Mouse (Mus musculus) cerebellum, adult 11-12 months (tissue): ENCODE measurements around the gene Mrpl23.
A peak's percentile ranks its signal among the peaks of the same experiment; 100 is the strongest.

ENCODE experiments used
- DNase-seq: peaks from one replicate; pipeline ENCODE4 v3.0.0; 2022

Mrpl23 gene

DNA sequence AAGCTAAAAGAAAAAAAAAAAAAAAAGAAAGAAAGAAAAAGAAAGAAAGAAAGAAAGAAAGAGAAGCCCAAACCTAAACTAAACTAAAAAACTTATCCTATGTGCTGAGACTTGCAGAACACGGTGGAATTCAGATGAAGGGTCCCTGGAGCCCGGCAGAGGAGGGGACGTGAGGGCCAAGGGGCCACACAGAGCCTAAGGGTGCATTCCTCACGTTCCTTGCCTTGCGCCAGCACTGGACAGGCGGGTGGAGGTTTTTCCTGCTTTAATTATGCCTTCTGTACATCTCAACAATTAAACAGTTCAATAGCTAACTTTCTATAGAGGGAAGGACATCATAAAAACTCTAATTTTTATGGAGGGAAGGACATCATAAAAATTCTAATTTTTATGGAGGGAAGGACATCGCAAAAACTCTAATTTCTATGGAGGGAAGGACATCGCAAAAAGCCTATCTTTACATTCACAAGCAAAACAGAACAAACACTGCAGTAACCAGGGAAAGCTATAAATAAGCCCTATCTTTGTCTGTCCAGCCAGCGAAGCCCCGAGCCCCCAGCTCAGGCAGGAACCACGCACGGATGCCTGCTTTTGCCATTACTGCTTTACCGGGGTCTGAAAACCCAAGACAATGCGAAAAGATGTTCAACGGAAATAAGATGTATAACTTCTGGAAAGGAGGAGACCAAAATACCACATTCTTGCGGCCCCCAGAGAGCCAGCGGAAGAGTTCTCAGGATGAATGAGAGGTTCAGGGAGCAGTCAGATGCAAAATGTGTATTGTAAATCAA lies 9.1 kb upstream of the Mrpl23 start:
- no peak for DNase-seq

DNA sequence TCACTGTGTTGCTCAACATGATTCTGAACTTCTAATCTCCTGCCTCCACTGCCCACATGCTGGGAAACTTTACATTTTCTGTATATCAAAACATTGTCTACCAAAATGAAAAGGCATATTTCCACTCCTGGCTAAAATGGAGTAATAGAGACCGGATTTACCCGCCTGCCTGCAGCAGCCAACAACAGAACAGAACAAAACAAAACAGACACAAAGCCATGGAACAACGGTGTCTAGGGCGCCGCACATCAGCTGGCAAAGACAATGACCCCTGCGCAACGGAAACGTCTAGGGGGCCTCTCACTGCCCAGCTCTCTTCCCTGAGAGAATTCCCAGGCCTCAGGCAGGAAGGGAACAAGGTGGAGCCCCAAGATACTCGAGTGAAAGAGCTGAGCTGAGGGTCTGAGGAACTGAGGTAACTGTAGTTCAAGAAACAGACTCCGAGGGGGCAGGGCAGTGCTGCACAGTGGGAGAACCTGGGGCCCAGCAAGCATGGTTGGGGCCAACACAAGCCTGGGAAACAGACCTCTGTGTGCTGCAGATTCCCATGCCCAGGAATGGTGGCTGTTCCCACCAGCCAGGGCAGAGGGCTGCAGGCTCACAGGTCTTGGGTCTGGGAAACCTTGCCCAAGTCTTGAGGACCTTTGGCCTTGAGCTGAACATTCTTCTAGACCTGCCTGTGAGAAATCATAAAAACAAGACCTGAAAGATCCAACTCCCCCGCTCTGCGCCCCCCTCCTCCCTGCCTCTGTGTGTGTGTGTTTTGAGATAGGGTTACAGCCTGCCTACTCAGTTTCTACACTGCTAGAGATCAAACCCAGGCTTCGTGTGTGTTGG lies 6.9 kb upstream of the Mrpl23 start:
- DNase-seq: no peak

DNA sequence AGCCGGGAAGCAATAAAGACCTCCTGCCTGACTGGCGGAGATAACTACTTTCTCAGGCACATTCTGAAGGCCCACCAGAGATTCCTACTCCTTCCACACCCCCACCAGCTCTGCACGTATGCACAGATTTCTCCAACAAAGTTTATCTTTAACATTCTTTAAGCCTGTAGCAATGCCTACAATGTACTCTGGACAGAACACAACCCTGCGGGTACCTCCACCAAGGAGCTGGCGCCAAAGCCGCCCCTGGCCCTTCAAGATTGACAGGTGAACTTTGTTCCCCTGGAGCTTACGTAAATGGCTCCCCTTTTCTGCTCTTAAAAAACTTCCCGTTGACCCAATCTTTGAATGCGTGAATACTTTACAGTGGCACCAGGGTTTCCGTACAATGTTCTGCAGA lies 3.1 kb upstream of the Mrpl23 start:
- DNase-seq: no peak

- peak; percentile 38 for DNase-seq
Measured at GRCm38 (mm10) chr7:142531973-142532521, 439 bp upstream of the Mrpl23 start.

DNA sequence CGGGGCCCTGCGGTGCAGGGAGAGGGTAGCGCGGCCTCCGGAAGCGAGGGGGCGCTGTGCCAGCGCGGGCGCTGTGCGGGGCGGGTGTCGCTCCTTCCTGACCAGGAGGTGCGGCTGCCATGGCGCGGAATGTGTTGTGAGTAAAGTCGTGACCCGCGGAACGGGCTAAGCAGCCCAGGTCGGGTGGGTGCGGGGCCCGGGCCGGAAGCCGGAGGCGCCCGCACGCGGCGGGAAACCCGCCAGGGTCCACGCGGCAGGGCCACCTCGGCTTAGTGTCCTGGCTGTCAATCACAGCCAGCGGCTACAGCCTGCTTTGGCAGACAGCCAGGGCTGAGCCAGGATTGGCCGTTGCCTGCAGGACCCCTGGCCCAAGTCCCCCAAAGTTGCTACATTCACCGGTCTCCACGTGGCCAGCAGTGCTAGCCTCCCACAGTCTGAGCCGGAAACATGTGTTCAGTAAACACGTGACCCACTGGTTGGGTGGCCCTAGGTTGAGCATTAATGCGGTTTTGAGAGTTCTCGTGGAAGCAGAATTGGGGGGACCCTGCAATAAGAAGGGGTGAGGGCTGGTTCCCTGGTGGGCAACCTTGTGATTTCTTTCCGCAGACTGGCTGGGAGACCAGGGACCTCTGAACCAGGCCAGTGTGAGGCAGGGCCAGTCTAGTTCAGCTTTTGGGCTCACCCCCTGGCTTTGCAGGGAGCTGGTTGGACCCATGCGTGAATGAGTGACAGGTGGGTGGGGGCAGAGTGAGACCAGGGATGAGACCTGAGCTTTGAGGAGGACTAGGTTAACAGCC lies 771 bp downstream of the Mrpl23 start:
- peak; percentile 88 for DNase-seq

GRCm38 (mm10) chr7:142535116-142535515 lies 2.6 kb downstream of the Mrpl23 start:
- peak; percentile 20 for DNase-seq

DNA sequence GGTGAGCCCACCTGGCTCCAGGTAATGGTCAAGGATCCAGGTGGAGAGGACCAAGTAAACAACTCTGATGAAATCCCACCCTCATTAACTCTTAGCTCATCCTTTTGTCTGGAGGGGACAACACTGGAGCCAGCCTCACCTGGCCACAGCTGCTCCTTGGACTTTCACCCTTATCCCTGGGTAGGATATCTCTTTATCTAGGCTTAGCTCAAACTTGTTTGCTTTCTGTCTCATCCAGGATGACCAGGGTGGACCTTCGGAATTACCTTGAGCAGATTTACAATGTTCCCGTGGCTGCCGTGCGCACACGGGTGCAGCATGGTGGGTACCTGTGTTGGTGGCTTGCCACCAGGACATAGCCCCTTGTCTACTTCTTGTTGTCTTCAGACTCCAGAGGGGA lies 3.3 kb downstream of the Mrpl23 start:
- no peak for DNase-seq

GRCm38 (mm10) chr7:142537181-142537580 lies 4.7 kb downstream of the Mrpl23 start:
- no peak for DNase-seq

DNA sequence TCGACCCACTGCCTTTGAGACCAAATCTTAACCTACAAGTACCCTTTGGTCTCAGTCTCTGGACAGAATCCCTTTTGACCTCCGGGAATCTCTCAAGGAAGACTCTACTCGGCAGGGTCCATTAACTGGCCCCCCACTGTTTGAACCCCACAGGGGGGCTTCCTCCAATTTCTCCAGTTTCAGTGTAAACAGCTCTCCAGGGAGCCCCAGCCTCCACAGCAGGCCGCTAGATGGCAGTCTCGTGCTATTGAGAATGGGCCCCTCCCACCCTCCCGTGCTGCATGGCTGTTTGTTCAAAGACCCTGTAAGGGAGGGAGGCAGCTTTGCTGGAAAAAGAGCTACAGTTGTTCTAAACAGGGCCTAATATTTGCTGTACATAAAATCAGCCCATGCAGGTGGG lies 5.4 kb downstream of the Mrpl23 start:
- peak; percentile 51 for DNase-seq

GRCm38 (mm10) chr7:142538291-142538690 lies 5.8 kb downstream of the Mrpl23 start:
- DNase-seq: no peak

- DNase-seq: no peak
Measured at GRCm38 (mm10) chr7:142538766-142539165, 6.3 kb downstream of the Mrpl23 start.

GRCm38 (mm10) chr7:142539828-142540227 lies 7.3 kb downstream of the Mrpl23 start:
- no peak for DNase-seq

DNA sequence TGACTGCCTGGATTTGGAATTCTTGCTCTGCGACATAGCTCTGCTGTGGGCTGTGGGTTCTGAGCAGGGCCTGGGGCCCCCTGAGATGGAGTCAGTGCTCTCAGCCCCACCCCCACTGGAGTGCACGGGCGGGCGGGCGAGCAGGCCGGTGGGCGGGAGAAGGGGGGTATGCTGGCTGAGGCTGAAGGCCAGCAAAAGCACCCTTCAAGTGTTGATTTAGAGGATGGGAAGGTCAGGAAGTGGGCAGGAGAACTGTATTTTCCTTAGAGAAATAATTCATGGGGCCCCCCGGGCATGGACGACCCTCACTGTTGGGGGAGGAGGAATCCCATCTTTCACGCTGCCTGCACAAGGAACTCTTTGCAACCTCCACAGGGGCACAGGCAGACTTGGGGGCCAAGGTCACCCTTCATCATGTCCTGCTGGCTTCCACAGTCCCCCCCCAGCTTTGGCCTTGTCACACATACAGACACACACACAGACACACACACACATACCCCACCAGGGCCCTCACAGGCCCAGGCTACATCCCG lies 10.4 kb downstream of the Mrpl23 start:
- DNase-seq: no peak

GRCm38 (mm10) chr7:142545967-142546366 lies 13.5 kb downstream of the Mrpl23 start:
- no peak for DNase-seq

DNA sequence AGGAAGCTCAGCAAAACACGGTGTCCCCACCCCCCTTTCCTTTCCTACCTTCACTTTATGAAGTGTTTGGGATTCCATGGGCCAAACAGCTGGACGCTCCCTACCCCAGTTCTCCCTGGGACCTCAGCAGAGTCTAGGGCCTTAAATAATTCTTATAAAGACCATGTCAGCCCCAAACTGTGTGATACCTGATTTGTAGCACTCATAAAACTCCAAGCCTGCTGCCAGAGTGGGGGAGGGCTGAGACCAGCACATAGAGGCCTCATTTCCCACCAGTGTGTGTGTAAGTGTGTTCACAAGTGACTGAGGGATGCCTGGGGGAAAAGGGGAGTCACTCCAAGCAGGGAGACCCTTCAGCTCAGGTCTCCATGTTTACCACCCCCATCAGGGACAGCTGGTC lies 15.4 kb downstream of the Mrpl23 start:
- peak; percentile 15 for DNase-seq

- DNase-seq: no peak
Measured at GRCm38 (mm10) chr7:142548706-142549105, 16.2 kb downstream of the Mrpl23 start.

DNA sequence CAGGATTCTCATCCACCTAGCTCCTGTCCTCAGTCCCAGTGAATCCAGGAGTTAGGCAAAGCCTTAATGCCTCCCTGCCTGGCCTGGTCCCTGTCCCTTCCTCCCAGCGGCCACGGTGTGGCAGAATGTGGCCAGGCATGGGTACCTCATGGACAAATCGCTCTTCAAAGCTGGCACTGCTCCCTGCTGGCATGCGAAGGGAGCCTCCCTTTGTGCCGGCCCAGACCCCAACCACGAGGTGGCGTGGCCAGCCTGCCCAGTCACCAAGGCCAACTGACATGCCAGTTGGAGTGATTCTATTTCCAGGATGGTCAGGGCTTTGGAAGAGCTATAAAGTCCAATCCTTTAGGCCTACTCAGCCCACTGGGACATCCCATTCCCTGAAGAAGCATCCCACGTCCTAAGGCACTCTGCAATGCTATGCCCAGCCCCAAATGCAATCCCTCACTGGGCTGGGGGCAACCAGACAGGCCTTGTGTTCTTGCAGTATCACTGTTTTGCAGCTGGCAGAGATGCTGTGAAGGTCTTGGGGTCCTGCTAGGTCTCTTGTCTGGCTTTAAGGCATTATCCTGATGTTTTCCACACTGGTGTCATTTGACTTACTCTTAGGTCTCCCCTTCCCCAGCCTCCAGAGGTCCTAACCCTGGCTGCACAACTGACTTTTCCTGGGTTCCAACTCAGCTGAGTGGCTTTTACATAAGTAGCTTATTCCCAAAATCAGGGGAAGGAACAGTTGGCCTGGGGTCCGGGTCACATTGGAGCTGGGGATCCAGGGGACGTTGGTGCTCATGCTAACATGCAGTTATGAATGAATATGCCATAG lies 17.7 kb downstream of the Mrpl23 start:
- peak; percentile 91 for DNase-seq

- no peak for DNase-seq
Measured at GRCm38 (mm10) chr7:142550935-142551373, 18.5 kb downstream of the Mrpl23 start.

DNA sequence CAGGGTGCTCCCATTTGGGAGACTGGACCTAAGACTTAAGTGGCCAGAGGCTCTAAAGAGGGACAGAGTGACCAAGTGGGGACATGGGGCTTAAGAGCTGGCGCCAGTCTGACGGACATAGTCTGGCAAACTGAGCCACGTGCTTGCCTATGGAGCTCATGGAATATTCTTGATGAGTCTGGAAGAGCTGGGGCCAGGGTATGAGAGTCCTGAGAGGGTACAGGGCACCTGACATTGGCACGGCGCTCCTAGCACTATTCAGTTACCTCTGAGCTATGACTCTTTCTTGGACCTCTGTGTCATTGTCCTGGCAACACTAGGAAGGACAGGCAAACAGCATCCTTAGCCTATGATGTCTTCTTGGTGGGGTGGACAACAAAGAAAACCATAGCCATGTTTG lies 19.2 kb downstream of the Mrpl23 start:
- DNase-seq: no peak

GRCm38 (mm10) chr7:142552591-142553416 lies 20.3 kb downstream of the Mrpl23 start:
- DNase-seq: no peak
